Mouse (Mus musculus): ENCODE measurements around the gene Ms4a14. TPM values are rescaled to one million over a fixed set of nuclear protein-coding genes. Genes with fewer than 3 reads are reported as not detected.
"Not testable (repeated sequence)": the region's sequence is repeated elsewhere in the genome, so short reads cannot be mapped to it uniquely, and the experiment has no call there.

Ms4a14 gene
- 0.04 TPM in 1 of 2 replicates, not detected in the other for polyA plus RNA-seq (2015; fragmentation: Nextera tagmentation; extraction: Ambion mirVana)

DNA sequence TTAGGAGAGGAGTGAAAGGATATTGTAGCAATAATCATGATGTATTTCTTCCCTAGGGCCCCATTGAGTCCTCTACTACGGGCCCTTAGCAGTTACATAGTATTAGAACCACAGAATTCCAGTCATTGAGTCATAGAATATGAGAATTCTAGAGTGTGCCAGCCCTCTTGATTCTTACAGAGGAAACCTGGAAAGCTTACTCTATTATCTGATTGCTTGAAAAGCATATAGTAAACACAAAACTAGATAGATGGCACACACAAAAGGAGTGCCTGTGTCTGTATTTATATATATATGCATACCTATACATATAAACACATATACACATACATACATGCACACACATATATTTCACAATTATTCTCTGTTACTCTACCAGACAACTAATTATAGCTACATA is at the start of gene Ms4a14:
Ms4a14 (minus strand) TSS at position 101 of the 400 bp plus-strand sequence.
- no peak for ATAC-seq (replicated peaks)
- Histone ChIP-seq H3K27me3 (replicated peaks) (no peaks in the 10 kb centered on the region), H3K36me3 (replicated peaks) (no peaks in the 10 kb centered on the region), H3K27ac (no peak within 1 kb of the TSS), H3K9me3 (no peaks in the 10 kb centered on the region), H3K9ac (no peak within 1 kb of the TSS), H3K4me3 (no peak within 1 kb of the TSS), H3K4me2 (no peak within 1 kb of the TSS), H3K4me1 (no peaks in the 10 kb centered on the region)
- 78% methylated on average over 1 of the region's 1 CpGs for WGBS

DNA sequence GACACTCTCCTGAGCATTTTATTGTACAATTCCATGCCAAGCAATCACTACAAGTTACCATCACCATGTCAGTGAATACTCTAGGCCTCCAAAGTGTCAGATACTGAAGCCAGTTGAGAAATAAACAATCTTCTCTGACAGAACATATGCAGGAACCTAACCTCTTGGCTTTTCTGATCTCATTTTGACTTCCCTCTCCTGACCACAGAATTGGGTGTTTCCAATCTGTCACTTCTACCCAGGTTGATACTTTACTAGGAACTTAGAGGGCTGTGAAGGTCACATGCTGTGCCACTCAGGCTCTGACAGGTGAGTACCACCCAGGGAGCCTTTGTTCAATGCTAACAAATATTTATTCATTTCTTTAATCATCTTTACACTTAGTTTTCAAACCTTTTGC is 47.7 kb upstream of the Ms4a14 start:
- ATAC-seq (replicated peaks), result no peak

DNA sequence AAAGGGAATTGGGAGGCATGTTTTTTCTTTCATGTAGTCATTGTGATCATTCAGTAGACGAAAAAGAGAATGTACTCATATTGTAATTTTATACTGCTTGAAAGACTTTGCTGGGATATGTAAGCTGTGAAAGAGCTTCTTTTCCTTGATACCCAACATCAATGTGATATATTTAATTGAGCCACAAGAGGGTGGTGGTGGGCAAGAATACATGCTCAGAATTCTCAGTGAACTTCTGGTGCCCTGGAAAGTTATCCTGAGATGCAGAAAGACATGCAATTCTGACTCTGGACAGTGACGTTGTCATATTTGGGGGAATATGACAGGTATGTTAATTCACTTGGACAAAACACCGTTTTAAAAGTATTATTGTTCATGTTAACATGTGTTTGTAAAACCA is 45.9 kb upstream of the Ms4a14 start:
- no peaks in the 10 kb centered on the region for H3K4me1 ChIP-seq
- no peak overlapping the region for H3K4me2 ChIP-seq
- no peak overlapping the region for H3K9ac ChIP-seq
- H3K9me3 ChIP-seq, result no peaks in the 10 kb centered on the region
- no peak overlapping the region for H3K4me3 ChIP-seq
- 68% methylated on average over 3 of the region's 3 CpGs for WGBS
- no peak overlapping the region for H3K27ac ChIP-seq
- no peak for ATAC-seq (replicated peaks)
- no peaks in the 10 kb centered on the region for H3K36me3 ChIP-seq (replicated peaks)
- no peaks in the 10 kb centered on the region for H3K27me3 ChIP-seq (replicated peaks)

More for the DNA sequence above, 47.7 kb upstream of the Ms4a14 start:
- Histone ChIP-seq H3K4me1 (no peaks in the 10 kb centered on the region), H3K27ac (no peak overlapping the region), H3K4me2 (no peak overlapping the region), H3K9ac (no peak overlapping the region), H3K4me3 (no peak overlapping the region), H3K27me3 (replicated peaks) (no peaks in the 10 kb centered on the region), H3K9me3 (no peaks in the 10 kb centered on the region), H3K36me3 (replicated peaks) (no peaks in the 10 kb centered on the region)

DNA sequence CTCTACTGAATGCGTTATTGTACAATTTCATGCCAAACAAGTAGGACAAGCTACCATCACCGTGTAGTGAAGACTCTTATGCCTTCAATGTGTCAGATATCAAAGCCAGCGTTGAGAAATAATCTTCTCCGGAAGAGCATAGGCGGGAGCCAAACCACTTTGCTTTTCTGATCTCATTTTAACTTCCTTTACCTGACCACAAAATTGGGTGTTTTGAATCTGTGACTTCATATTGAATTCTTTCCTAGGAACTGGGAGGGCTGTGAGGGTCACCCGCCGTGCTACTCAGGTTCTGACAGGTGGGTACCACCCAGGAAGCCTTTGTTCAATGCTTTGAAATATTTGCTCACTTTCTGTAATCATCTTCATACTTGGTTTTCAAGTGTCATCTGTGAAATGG is 41.5 kb upstream of the Ms4a14 start:
- H3K4me3 ChIP-seq, result no peak overlapping the region
- no peak overlapping the region for H3K27ac ChIP-seq
- H3K4me1 ChIP-seq, result no peaks in the 10 kb centered on the region
- no peaks in the 10 kb centered on the region for H3K9me3 ChIP-seq
- no peaks in the 10 kb centered on the region for H3K27me3 ChIP-seq (replicated peaks)
- H3K4me2 ChIP-seq, result no peak overlapping the region
- no peak for ATAC-seq (replicated peaks)
- no peaks in the 10 kb centered on the region for H3K36me3 ChIP-seq (replicated peaks)
- WGBS, result 85% methylated on average over 7 of the region's 7 CpGs
- no peak overlapping the region for H3K9ac ChIP-seq

DNA sequence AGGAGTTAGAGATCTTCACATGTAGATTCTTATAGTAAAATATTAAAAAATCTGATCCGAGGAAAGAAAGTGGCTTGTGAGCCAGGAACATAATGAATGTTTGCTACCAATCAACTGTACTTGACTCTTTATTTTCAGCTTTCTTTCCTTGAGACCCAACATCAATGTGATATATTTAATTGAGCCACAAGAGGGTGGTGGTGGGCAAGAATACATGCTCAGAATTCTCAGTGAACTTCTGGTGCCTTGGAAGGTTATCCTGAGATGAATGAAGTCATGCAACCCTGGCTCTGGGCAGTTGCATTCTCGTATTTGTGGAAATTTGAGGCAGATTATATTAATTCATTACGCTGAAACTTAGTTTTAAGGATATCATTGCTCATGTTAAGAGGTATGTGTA is 37.6 kb upstream of the Ms4a14 start:
- Histone ChIP-seq H3K27me3 (replicated peaks) (no peaks in the 10 kb centered on the region), H3K36me3 (replicated peaks) (no peaks in the 10 kb centered on the region), H3K9me3 (no peaks in the 10 kb centered on the region), H3K27ac (no peak overlapping the region), H3K4me2 (no peak overlapping the region), H3K4me3 (no peak overlapping the region), H3K9ac (no peak overlapping the region), H3K4me1 (no peaks in the 10 kb centered on the region)
- ATAC-seq (replicated peaks), result no peak
- WGBS, result 57% methylated on average over 3 of the region's 3 CpGs

DNA sequence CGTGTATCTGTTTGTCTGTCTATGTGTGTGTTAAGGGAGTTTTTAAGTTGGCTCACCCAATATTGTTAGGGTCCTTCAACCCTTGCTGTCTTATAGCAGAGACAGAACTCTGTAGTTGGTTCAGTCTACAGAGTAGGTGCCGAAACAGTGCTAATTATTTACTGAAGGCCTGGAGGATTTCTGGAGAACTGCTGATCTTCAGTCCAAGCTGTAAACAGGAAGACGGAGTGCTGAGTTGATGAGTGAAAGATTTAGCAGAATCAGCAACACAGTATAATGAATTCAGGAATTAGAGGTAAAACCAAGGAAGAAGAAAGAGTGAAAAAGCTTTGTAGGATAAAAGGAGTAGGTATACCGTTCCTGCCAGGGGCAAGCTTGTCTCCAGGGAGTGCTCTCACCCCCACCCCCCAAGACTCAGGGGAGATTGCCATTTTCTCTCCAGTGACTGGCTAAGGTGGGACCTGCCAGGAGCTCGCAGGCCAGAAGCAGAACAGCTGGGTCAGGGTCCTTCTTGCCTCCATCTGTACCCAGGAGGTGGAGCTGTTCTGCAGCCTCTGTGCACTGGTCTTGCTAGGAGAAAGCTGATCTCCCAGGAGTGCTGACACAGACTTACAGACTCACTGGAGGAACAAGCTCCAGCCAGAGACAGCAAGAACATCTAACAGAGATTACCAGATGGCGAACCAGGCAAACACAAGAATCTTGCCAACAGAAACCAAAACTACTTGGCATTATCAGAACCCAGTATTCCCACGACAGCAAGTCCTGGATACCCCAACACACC is 35.6 kb upstream of the Ms4a14 start:
- no peaks in the 10 kb centered on the region for H3K27me3 ChIP-seq (replicated peaks)
- H3K36me3 ChIP-seq (replicated peaks), result no peaks in the 10 kb centered on the region
- H3K4me3 ChIP-seq, result no peak overlapping the region
- H3K9me3 ChIP-seq, result no peaks in the 10 kb centered on the region
- no peak overlapping the region for H3K4me2 ChIP-seq
- H3K9ac ChIP-seq, result no peak overlapping the region
- H3K27ac ChIP-seq, result no peak overlapping the region
- ATAC-seq (replicated peaks), result no peak
- 57% methylated on average over 7 of the region's 7 CpGs for WGBS
- no peaks in the 10 kb centered on the region for H3K4me1 ChIP-seq

DNA sequence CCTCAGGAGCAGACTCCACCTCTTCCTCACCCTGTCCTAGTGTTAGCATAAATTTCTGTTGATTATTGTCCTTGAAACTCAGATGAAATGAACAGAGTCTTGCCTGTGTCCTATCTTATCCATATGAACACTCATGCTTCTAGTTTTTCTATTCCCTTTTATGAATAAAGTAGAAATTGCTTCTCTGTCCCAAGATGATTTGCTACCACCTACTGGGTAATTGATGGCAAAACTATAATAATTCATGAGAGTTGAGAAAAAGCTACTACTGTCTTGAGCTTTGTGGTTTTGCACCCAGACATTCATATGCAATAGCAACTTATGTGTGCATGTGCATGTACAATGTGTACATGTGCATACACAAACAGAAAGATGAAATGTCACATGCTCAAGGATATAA is 29.7 kb upstream of the Ms4a14 start:
- Histone ChIP-seq H3K9ac (no peak overlapping the region), H3K4me3 (no peak overlapping the region), H3K4me1 (no peaks in the 10 kb centered on the region), H3K27ac (no peak overlapping the region), H3K9me3 (no peaks in the 10 kb centered on the region), H3K4me2 (no peak overlapping the region), H3K36me3 (replicated peaks) (no peaks in the 10 kb centered on the region), H3K27me3 (replicated peaks) (no peaks in the 10 kb centered on the region)
- ATAC-seq (replicated peaks), result no peak

DNA sequence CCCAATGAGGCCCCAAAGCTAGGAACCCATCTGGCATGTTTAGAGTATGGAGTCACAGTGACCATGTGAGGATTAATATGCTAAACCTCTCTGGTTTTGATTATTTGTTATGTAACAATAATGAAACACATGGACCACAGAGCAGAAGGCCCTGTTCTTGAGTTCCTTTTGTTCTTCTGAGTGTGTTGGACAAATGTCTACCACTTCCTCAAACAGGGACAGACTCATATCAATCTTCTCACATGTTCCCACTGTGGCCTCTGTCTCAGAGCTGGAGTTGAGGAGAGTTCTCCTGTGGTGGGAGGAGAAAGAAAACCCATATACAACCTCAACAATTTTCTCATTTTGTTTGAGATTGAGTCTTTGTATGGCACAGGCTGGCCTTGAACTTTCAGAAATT is 28.9 kb upstream of the Ms4a14 start:
- no peaks in the 10 kb centered on the region for H3K36me3 ChIP-seq (replicated peaks)
- ATAC-seq (replicated peaks), result no peak
- no peak overlapping the region for H3K27ac ChIP-seq
- H3K4me2 ChIP-seq, result no peak overlapping the region
- no peaks in the 10 kb centered on the region for H3K9me3 ChIP-seq
- H3K27me3 ChIP-seq (replicated peaks), result no peaks in the 10 kb centered on the region
- H3K4me1 ChIP-seq, result no peaks in the 10 kb centered on the region
- no peak overlapping the region for H3K4me3 ChIP-seq
- H3K9ac ChIP-seq, result no peak overlapping the region

DNA sequence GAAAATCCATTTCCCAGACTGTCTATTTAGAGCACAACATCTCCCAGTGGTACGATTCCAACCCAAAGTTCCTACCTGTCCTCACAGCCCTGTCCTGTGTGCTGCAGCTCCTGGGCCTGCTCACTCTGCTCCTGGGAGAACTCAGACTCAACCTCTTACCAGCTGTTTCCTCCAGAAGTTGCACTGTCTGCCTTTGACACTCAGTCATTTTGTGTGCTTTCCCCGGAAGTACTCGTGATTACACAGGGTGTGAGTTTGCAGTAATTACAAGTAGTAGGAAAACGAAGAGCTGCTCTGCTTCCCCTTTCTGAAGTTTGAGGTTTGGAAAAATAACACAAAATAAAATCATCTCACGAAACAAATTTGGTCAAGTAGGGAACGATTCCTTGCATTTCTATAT is 21.7 kb upstream of the Ms4a14 start, which contains the start of gene Ms4a7:
Ms4a7 (minus strand) TSS at position 215 of the 400 bp plus-strand sequence.
- Histone ChIP-seq H3K9me3 (no peaks in the 10 kb centered on the region), H3K4me1 (no peaks in the 10 kb centered on the region), H3K27ac (no peak within 1 kb of the TSS), H3K9ac (no peak within 1 kb of the TSS), H3K27me3 (replicated peaks) (no peaks in the 10 kb centered on the region), H3K36me3 (replicated peaks) (no peaks in the 10 kb centered on the region), H3K4me3 (no peak within 1 kb of the TSS), H3K4me2 (no peak within 1 kb of the TSS)
- ATAC-seq (replicated peaks), result no peak
- WGBS, result 88% methylated on average over 6 of the region's 6 CpGs

DNA sequence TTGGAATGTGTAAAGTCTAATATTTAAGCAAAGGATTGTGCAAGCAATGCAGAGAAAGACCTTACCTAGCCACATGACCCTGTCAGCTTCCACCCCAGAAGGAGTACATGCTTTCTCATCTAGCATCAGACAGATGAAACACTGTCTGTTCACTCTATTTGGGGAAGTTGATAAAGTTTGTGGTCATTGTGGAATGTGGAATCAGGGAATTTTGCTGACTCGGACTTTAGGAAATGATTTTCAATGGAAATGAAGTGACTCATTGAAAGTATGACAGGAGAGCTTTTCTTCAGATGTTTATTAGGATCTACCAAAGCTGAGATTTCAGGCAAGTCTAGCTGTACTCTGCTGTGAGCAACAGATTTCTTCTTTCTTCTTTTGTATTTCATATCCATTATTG is 6.9 kb upstream of the Ms4a14 start:
- Histone ChIP-seq H3K4me3 (no peak overlapping the region), H3K36me3 (replicated peaks) (no peaks in the 10 kb centered on the region), H3K9ac (no peak overlapping the region), H3K4me2 (no peak overlapping the region), H3K4me1 (no peaks in the 10 kb centered on the region), H3K27ac (no peak overlapping the region), H3K9me3 (no peaks in the 10 kb centered on the region), H3K27me3 (replicated peaks) (no peaks in the 10 kb centered on the region)
- no peak for ATAC-seq (replicated peaks)
- WGBS, result 94% methylated on average over 1 of the region's 1 CpGs

DNA sequence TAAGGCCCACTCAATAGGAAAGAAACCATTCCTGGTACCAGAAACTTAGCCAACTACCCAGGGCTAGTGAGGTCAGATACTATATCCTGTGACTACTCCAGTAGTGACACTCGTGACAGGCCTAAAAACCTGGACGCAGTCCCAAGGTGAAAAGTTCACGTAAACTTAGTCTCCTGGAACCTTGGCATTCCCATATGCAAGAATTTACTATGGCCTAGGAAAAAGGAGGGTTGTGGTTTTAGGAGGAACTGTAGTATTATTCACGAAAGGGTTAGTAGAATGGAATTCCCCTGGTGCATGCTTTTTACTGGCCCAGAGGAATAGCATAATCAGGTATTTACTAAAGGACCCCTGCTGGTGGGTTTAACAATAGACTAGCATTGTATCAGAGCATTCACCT is 2.5 kb upstream of the Ms4a14 start:
- WGBS, result 92% methylated on average over 4 of the region's 4 CpGs
- H3K4me2 ChIP-seq, result no peak overlapping the region
- H3K4me3 ChIP-seq, result no peak overlapping the region
- no peaks in the 10 kb centered on the region for H3K27me3 ChIP-seq (replicated peaks)
- H3K9me3 ChIP-seq, result no peaks in the 10 kb centered on the region
- H3K36me3 ChIP-seq (replicated peaks), result no peaks in the 10 kb centered on the region
- no peak overlapping the region for H3K27ac ChIP-seq
- no peak overlapping the region for H3K9ac ChIP-seq
- H3K4me1 ChIP-seq, result no peaks in the 10 kb centered on the region
- no peak for ATAC-seq (replicated peaks)

DNA sequence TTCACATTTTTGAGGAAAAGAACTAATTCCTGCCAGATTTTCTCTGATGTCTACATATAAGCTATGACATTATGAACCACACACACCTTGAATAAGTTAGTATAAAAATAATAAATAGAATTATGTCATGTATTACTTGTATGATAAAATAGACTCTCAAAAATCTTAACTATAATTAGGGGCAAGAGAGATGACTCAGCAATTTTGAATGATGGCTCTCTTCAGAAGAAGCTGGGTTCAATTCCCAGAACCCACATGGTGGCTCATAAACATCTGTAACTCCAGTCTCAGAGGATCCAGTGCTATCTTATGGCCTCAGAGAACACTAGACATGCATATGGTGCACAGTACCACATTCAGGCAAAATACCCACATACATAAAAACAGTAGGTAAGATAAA is 5.4 kb downstream of the Ms4a14 start:
- H3K27ac ChIP-seq, result no peak overlapping the region
- ATAC-seq (replicated peaks), result no peak
- no peak overlapping the region for H3K9ac ChIP-seq
- no peaks in the 10 kb centered on the region for H3K9me3 ChIP-seq
- H3K27me3 ChIP-seq (replicated peaks), result no peaks in the 10 kb centered on the region
- no peak overlapping the region for H3K4me2 ChIP-seq
- no peak overlapping the region for H3K4me3 ChIP-seq
- no peaks in the 10 kb centered on the region for H3K4me1 ChIP-seq
- no peaks in the 10 kb centered on the region for H3K36me3 ChIP-seq (replicated peaks)

DNA sequence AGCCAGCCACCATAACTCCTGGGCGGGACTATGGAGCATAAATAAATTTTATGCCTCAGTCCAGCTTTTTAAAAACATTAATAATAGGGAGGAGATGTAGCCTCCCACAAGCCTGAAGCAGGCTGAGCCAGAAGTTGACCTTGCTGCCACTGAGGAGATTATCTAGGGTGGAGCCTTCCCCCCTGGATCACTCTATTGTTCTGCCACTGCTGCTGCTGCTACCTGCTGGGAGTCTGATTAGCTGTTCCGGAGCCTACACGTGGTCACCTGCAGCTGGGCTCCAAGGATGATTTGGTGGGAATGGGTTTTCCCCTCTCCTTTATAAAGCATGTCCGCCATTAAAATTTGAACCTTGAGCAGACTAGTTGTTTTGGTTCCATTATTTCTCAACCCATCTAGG is 14.7 kb downstream of the Ms4a14 start:
- not testable (repeated sequence) for H3K9ac ChIP-seq; ATAC-seq (replicated peaks); H3K4me3 ChIP-seq; H3K27ac ChIP-seq; H3K4me2 ChIP-seq; H3K4me1 ChIP-seq; H3K36me3 ChIP-seq (replicated peaks); H3K27me3 ChIP-seq (replicated peaks); H3K9me3 ChIP-seq
- WGBS, result 41% methylated on average over 4 of the region's 4 CpGs

All from midbrain, embryonic 15.5 days (tissue).